Mouse (Mus musculus) G1E (cell line): ENCODE measurements around the gene Zbtb9. TPM values are rescaled to one million over a fixed set of nuclear protein-coding genes. Genes with fewer than 3 reads are reported as not detected.

Experiments used
- ATAC-seq: 2 replicates; pipeline ENCODE4 v1.8.0; 2016; ENCODE audit warnings: mild to moderate bottlenecking; ENCODE audit not compliant: insufficient number of reproducible peaks, poor library complexity, low FRiP score, severe bottlenecking; ENCODE audit errors: extremely low read depth
- DNase-seq: peaks from one replicate; pipeline ENCODE4 v3.0.0; 2012; ENCODE audit warnings: low spot score
- H3K27me3 ChIP-seq: 2 replicates; pipeline ENCODE4 v1.6.1; 2012; ENCODE audit warnings: mild to moderate bottlenecking, low read length, inconsistent platforms; ENCODE audit not compliant: insufficient read depth
- H3K36me3 ChIP-seq: replicated peaks from 2 replicates; pipeline ENCODE3; 2012; ENCODE audit warnings: mild to moderate bottlenecking, inconsistent platforms
- H3K4me1 ChIP-seq: 2 replicates; pipeline ENCODE4 v1.6.1; 2012; ENCODE audit warnings: low read depth, low read length, inconsistent platforms, mixed read lengths; ENCODE audit not compliant: insufficient read depth
- H3K4me3 ChIP-seq: 2 replicates; pipeline ENCODE4 v1.5.1; 2012; ENCODE audit warnings: low read depth, mild to moderate bottlenecking, inconsistent platforms, low read length, moderate library complexity, mixed read lengths
- H3K9me3 ChIP-seq: replicated peaks from 2 replicates; pipeline ENCODE4 v1.6.1; 2012; ENCODE audit warnings: inconsistent platforms
- CTCF ChIP-seq: IDR thresholded peaks from 2 replicates; pipeline ENCODE4 v1.5.1; 2012; ENCODE audit warnings: low read depth, low read length, inconsistent platforms, mixed read lengths
- GATA1 ChIP-seq: IDR thresholded peaks from 2 replicates; pipeline ENCODE4 v1.6.1; 2012; ENCODE audit warnings: borderline replicate concordance, low read length, inconsistent platforms, mixed read lengths
- GATA2 ChIP-seq: IDR thresholded peaks from 2 replicates; pipeline ENCODE4 v1.6.1; 2012; ENCODE audit warnings: low read depth, low read length, inconsistent platforms, borderline replicate concordance
- POLR2AphosphoS5 ChIP-seq: IDR thresholded peaks from 2 replicates; pipeline ENCODE4 v1.6.1; 2012; ENCODE audit warnings: low read depth, low read length, inconsistent platforms; ENCODE audit not compliant: insufficient replicate concordance
- TAL1 ChIP-seq: conservative IDR thresholded peaks from 2 replicates; pipeline ENCODE4 v1.6.1; 2012; ENCODE audit warnings: low read depth, low read length, inconsistent platforms, mixed read lengths
- polyA plus RNA-seq: library from polyadenylated mRNA; stranded (reverse); fragments of >175 nt; gene quantifications from 2 replicates; pipeline ENCODE4 v1.2.3, GENCODE M21; 2012
- total RNA-seq, 2 experiments: library from RNA; stranded (forward) in 1 of 2; stranded (reverse) in 1 of 2; fragments of 200-1000 nt in 1 of 2; fragments of >200 nt in 1 of 2; fragmentation: Nextera tagmentation in 1 of 2; gene quantifications; 2 replicates each; pipeline ENCODE4 v1.2.3; 2014 to 2017

Zbtb9 gene
- total and polyA plus RNA-seq, 3 experiments, result 4.4 to 25.6 (median 11.1) TPM

DNA sequence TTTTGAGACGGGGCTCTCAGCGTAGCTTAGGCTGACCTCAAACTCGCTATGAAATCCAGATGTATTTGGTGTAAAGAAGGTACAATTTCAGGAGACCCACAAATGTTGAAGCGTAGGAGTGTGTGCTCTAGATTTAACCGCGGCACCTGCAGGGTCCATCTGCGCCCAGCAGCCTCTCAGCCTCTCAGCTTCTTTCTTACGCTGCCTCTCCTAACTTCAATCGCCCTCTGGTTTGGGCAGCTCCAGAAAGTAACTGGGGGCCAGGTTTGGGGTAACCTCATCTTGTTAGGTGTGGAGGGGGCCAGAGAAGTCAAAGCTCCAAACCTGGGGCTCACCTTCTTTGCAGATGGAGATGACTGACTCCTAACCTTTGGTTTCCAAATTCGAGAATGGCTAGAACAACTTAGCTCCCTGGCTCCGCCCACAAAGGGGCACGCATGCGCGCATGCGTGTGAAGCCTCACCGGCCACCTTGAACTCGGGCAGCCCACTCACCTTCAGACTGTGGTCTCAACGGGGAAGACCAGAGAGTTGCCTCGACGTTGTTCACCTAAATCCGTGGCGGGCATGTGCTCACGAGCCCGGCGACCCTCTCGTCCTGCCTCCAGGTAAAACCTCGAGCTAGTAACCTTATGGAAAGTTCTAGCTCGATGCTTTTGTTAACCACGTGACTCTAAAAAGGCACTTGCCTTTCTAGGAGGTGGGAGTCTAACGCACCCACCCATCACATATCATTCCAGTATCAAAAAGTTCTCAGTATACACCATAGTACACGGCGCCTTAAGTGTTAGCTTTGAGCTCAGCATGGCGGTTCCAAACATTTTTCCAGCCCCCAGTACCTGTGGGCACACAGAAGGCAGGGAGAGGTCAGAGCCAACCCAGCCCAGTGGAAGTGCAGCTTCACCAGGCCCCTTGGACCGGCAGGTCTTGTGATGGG lies 44.9 kb downstream of the Zbtb9 start:
- H3K9me3 ChIP-seq, result no peaks in the 10 kb centered on the region
- H3K4me3 ChIP-seq, result peak overlapping the region; percentile 73
- DNase-seq (peak; percentile 87), ATAC-seq (peak; percentile 45; the same call in 1 of the 2 replicates)
- H3K4me1 ChIP-seq, result peaks cover 27% of the 10 kb centered on the region
- TF ChIP-seq TAL1 (no peak), CTCF (no peak), GATA1 (no peak), POLR2AphosphoS5 (0 out of 2 replicates have a peak, but pooled peaks have one; percentile 26)
- H3K36me3 ChIP-seq, result peaks cover 40% of the 10 kb centered on the region
- no peaks in the 10 kb centered on the region; the same call in 1 of the 2 replicates for H3K27me3 ChIP-seq

DNA sequence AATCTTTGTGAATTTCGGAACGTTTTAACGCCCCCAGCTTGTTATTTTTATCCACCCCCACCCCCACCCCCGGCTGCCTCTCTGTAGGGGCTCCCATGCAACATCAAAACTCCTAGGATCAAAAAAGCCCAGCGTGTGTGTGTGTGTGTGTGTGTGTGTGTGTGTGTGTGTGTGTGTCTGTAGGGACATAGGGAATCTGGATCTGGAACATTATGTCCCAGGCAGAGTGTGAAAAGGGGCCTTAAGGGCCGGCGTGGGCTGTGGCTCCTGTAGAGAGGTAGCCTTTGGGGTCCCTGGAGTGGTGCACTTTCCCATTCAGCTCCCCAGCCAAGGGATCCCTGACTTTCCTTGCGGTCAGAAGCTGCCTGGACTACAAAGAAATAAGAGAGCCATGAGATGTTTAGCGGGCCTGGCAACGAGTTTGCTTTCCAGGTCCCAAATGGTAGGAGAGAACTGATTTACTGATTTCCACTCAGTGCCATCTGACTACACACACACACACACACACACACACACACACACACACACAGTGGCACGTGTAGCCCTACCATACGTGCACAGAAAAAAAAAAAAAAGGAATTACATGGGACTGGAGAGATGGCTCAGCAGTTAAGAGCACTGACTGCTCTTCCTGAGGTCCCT lies 45.7 kb downstream of the Zbtb9 start:
- DNase-seq (no peak), ATAC-seq (no peak)
- H3K36me3 ChIP-seq, result peaks cover 48% of the 10 kb centered on the region
- TF ChIP-seq GATA2 (no peak), CTCF (no peak), GATA1 (no peak), TAL1 (no peak), POLR2AphosphoS5 (no peak)
- H3K4me1 ChIP-seq, result peaks cover 35% of the 10 kb centered on the region
- H3K9me3 ChIP-seq, result no peaks in the 10 kb centered on the region
- peak overlapping the region; percentile 73; the same call in 1 of the 2 replicates for H3K4me3 ChIP-seq
- no peaks in the 10 kb centered on the region; the same call in 1 of the 2 replicates for H3K27me3 ChIP-seq

DNA sequence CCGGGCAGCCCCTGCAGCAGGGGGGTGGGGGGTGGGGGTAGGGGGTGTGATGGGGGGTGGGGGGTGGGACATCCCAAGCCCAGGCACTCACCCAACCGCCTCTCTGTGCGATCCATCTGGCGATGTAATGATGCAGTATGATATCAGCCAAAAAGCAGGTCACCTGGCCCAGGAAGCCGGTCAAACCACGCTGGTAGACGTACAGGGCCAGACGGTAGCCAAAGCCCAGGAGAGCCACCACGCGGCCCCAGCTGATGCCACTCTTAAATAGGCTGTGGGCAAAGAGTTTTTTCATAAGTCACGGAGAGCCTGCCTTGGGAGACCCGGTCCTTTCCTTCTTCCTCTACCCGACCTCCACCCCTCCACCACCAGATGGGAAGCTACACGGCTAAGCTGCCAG lies 48.1 kb downstream of the Zbtb9 start:
- Histone ChIP-seq H3K9me3 (no peaks in the 10 kb centered on the region), H3K36me3 (peaks cover 72% of the 10 kb centered on the region), H3K4me3 (no peak overlapping the region), H3K4me1 (peaks cover 53% of the 10 kb centered on the region), H3K27me3 (no peaks in the 10 kb centered on the region)
- DNase-seq, result no peak
- ATAC-seq, result no peak
- TF ChIP-seq CTCF (no peak), POLR2AphosphoS5 (no peak), GATA1 (no peak), GATA2 (no peak), TAL1 (no peak)

DNA sequence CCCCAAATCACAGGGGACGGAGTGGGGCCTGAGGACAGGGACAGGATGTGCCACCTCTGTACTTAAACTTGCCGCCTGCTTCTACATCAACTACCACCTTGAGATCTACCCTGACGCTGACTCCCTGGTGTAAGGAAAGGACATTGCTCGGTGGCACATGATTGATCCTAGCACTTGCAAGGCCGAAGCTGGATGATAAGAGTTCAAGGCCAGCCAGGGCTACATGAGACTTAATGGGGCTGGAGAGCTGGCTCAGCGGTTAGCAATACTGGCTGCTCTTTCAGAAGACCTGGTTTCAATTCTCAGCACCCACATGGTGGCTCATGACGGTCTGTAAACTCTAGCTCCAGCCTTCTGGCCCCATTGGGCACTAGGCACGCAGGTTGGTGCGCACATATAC lies 48.8 kb downstream of the Zbtb9 start:
- H3K36me3 ChIP-seq, result peaks cover 77% of the 10 kb centered on the region

DNA sequence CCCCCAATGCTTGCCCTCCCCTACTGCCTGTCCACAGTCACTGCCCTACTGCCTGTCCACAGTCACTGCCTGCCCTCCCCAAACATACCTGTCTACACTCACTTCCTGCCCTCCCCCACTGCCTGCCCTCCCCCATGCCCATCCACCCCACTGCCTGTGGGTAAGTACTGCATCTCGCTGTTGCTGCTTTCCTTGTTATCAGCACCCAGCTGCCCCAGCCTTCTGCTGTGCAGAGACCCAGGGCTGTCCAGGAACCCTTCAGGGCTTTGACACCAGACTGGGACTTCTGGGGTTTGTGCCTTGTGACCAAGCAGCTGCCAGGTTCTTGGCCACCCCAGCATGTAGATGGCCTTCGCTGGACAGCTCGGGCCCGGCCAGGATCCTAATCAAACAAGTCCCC lies 50.4 kb downstream of the Zbtb9 start:
- H3K36me3 ChIP-seq, result peaks cover 80% of the 10 kb centered on the region
- ATAC-seq, result peak; percentile 10; the same call in 1 of the 2 replicates
- H3K27me3 ChIP-seq, result no peaks in the 10 kb centered on the region

More for the DNA sequence above, 48.8 kb downstream of the Zbtb9 start:
- DNase-seq (no peak), ATAC-seq (no peak)
- Histone ChIP-seq H3K9me3 (no peaks in the 10 kb centered on the region), H3K4me1 (peaks cover 60% of the 10 kb centered on the region), H3K27me3 (no peaks in the 10 kb centered on the region), H3K4me3 (no peak overlapping the region)
- TF ChIP-seq GATA2, result no peak
- no peak for TF ChIP-seq GATA1

More for the DNA sequence above, 50.4 kb downstream of the Zbtb9 start:
- H3K4me3 ChIP-seq, result peak overlapping the region; percentile 23; the same call in 1 of the 2 replicates
- H3K4me1 ChIP-seq, result peaks cover 55% of the 10 kb centered on the region
- DNase-seq, result no peak
- no peaks in the 10 kb centered on the region for H3K9me3 ChIP-seq
- no peak for TF ChIP-seq POLR2AphosphoS5
- TF ChIP-seq GATA2, result no peak
- no peak for TF ChIP-seq GATA1
- no peak for TF ChIP-seq CTCF
- no peak for TF ChIP-seq TAL1
